Comparison of ENCODE assay signal across 18 mouse cellular contexts in genomic region chr6:21217156-21217555, GRCm38 (mm10). TPM values are rescaled to one million over a fixed set of nuclear protein-coding genes. Genes with fewer than 3 reads are reported as not detected.
A peak's percentile ranks its signal among the peaks of the same experiment; 100 is the strongest.
DNase-seq lines count a peak whose midpoint lies in the region; ATAC-seq lines count a peak whose summit lies in the region.
"Had no signal": no experiment of that assay in that cellular context is flagged by ENCODE, and none has a peak within 500 bp of the region (broad histone marks: within the 10 kb centered on the region; RNA-seq: fewer than 3 reads in every experiment).

No protein-coding gene starts in this region.

- H3K4me2 ChIP-seq in hindbrain, embryonic 15.5 days, result peak overlapping the region; percentile 88
- H3K4me2 ChIP-seq in midbrain, embryonic 14.5 days (ENCODE audit: low read length), result peak overlapping the region; percentile 21; the same call in 1 of the 2 replicates
- peak overlapping the region; percentile 48 for H3K4me2 ChIP-seq in hindbrain, embryonic 16.5 days (ENCODE audit: low read length)
- H3K4me2 ChIP-seq: forebrain, embryonic 15.5 days; heart, embryonic 15.5 days; liver, embryonic 13.5 days had no signal

- no peak overlapping the region for H3K9ac ChIP-seq in hindbrain, embryonic 15.5 days
- H3K9ac ChIP-seq in midbrain, embryonic 14.5 days (replicated peaks; ENCODE audit: low read length), result no peak overlapping the region
- H3K9ac ChIP-seq in hindbrain, embryonic 16.5 days (ENCODE audit: low read depth, low read length), result no peak overlapping the region
- H3K9ac ChIP-seq: forebrain, embryonic 15.5 days; heart, embryonic 15.5 days; liver, embryonic 13.5 days had no signal

- H3K4me3 ChIP-seq in hindbrain, embryonic 15.5 days, result 0 out of 2 replicates have a peak overlapping the region, but pooled peaks have one; percentile 12
- no peak overlapping the region for H3K4me3 ChIP-seq in hindbrain, embryonic 10.5 days
- no peak overlapping the region for H3K4me3 ChIP-seq in midbrain, embryonic 14.5 days (replicated peaks; ENCODE audit: low read depth, low read length)
- no peak overlapping the region for H3K4me3 ChIP-seq in midbrain, embryonic 10.5 days
- H3K4me3 ChIP-seq in hindbrain, embryonic 16.5 days (ENCODE audit: low read length), result peak overlapping the region; percentile 19
- no peak overlapping the region for H3K4me3 ChIP-seq in forebrain, embryonic 10.5 days
- H3K4me3 ChIP-seq: forebrain, embryonic 15.5 days; gastrocnemius, adult 2 months; heart, embryonic 15.5 days; liver, embryonic 13.5 days had no signal

- H3K27ac ChIP-seq in hindbrain, embryonic 15.5 days (replicated peaks), result no peak overlapping the region
- H3K27ac ChIP-seq in hindbrain, embryonic 10.5 days, result no peak overlapping the region
- no peak overlapping the region for H3K27ac ChIP-seq in midbrain, embryonic 14.5 days (replicated peaks; ENCODE audit: low read depth, low read length)
- no peak overlapping the region for H3K27ac ChIP-seq in midbrain, embryonic 10.5 days (replicated peaks)
- no peak overlapping the region for H3K27ac ChIP-seq in hindbrain, embryonic 16.5 days (ENCODE audit: low read depth, low read length)
- no peak overlapping the region for H3K27ac ChIP-seq in forebrain, embryonic 10.5 days
- H3K27ac ChIP-seq: forebrain, embryonic 15.5 days; gastrocnemius, adult 2 months; heart, embryonic 15.5 days; liver, embryonic 13.5 days had no signal

- H3K4me1 ChIP-seq in hindbrain, embryonic 15.5 days (replicated peaks), result peaks cover 16% of the 10 kb centered on the region; the same call in 1 of the 2 replicates
- peaks cover 3% of the 10 kb centered on the region; the same call in 1 of the 2 replicates for H3K4me1 ChIP-seq in hindbrain, embryonic 10.5 days (replicated peaks)
- no peaks in the 10 kb centered on the region for H3K4me1 ChIP-seq in midbrain, embryonic 14.5 days (ENCODE audit: control insufficient read depth, insufficient read depth, low read length)
- peaks cover 5% of the 10 kb centered on the region; the same call in 1 of the 2 replicates for H3K4me1 ChIP-seq in midbrain, embryonic 10.5 days
- H3K4me1 ChIP-seq in hindbrain, embryonic 16.5 days (ENCODE audit: control insufficient read depth, insufficient read depth, low read depth, low read length), result peaks cover 3% of the 10 kb centered on the region; the same call in 1 of the 2 replicates
- peaks cover 9% of the 10 kb centered on the region; the same call in 1 of the 2 replicates for H3K4me1 ChIP-seq in forebrain, embryonic 10.5 days
- H3K4me1 ChIP-seq: liver, embryonic 13.5 days had no signal

- 88% methylated on average over 10 of the region's 10 CpGs for WGBS in hindbrain, embryonic 15.5 days
- WGBS in hindbrain, embryonic 10.5 days, result 93% methylated on average over 10 of the region's 10 CpGs
- 92% methylated on average over 10 of the region's 10 CpGs for WGBS in midbrain, embryonic 14.5 days
- WGBS in midbrain, embryonic 10.5 days, result 90% methylated on average over 10 of the region's 10 CpGs
- WGBS in hindbrain, embryonic 16.5 days, result 89% methylated on average over 10 of the region's 10 CpGs
- WGBS in forebrain, embryonic 10.5 days, result 91% methylated on average over 10 of the region's 10 CpGs

- H3K27me3 ChIP-seq in hindbrain, embryonic 15.5 days, result no peaks in the 10 kb centered on the region
- H3K27me3 ChIP-seq in hindbrain, embryonic 10.5 days (ENCODE audit: insufficient read depth, poor library complexity, severe bottlenecking), result peaks cover 22% of the 10 kb centered on the region
- H3K27me3 ChIP-seq in midbrain, embryonic 14.5 days (ENCODE audit: control insufficient read depth, insufficient read depth, low read length), result no peaks in the 10 kb centered on the region
- peaks cover 31% of the 10 kb centered on the region for H3K27me3 ChIP-seq in midbrain, embryonic 10.5 days (ENCODE audit: low read depth, poor library complexity, severe bottlenecking)
- no peaks in the 10 kb centered on the region for H3K27me3 ChIP-seq in hindbrain, embryonic 16.5 days (replicated peaks; ENCODE audit: control insufficient read depth, insufficient read depth, low read length)
- H3K27me3 ChIP-seq in forebrain, embryonic 10.5 days (ENCODE audit: poor library complexity, severe bottlenecking), result peaks cover 24% of the 10 kb centered on the region
- H3K27me3 ChIP-seq: forebrain, embryonic 15.5 days had no signal

- no peaks in the 10 kb centered on the region for H3K9me3 ChIP-seq in hindbrain, embryonic 15.5 days
- no peaks in the 10 kb centered on the region for H3K9me3 ChIP-seq in hindbrain, embryonic 10.5 days
- no peaks in the 10 kb centered on the region; the same call in 1 of the 2 replicates for H3K9me3 ChIP-seq in midbrain, embryonic 14.5 days (ENCODE audit: control insufficient read depth, low read length)
- no peaks in the 10 kb centered on the region for H3K9me3 ChIP-seq in midbrain, embryonic 10.5 days (replicated peaks)
- H3K9me3 ChIP-seq in hindbrain, embryonic 16.5 days (ENCODE audit: control insufficient read depth, low read length), result 0 out of 2 replicates have a peak, but pooled peaks cover 2% of the 10 kb centered on the region
- H3K9me3 ChIP-seq in forebrain, embryonic 10.5 days, result no peaks in the 10 kb centered on the region
- H3K9me3 ChIP-seq: forebrain, embryonic 15.5 days; heart, embryonic 15.5 days; liver, embryonic 13.5 days had no signal

- ATAC-seq in hindbrain, embryonic 15.5 days (ENCODE audit: low FRiP score, low read depth), result no peak
- no peak for ATAC-seq in midbrain, embryonic 14.5 days (ENCODE audit: low FRiP score, low TSS enrichment)
- ATAC-seq in hindbrain, embryonic 16.5 days, result no peak
- ATAC-seq in granulocyte monocyte progenitor cell, adult 5-6 weeks (replicated peaks; ENCODE audit: poor library complexity, severe bottlenecking), result no peak
- ATAC-seq: forebrain, embryonic 15.5 days had no signal

- H3K36me3 ChIP-seq in hindbrain, embryonic 15.5 days, result no peaks in the 10 kb centered on the region
- no peaks in the 10 kb centered on the region for H3K36me3 ChIP-seq in hindbrain, embryonic 10.5 days
- H3K36me3 ChIP-seq in midbrain, embryonic 14.5 days (ENCODE audit: control insufficient read depth, insufficient read depth, low read length), result no peaks in the 10 kb centered on the region
- H3K36me3 ChIP-seq in midbrain, embryonic 10.5 days, result no peaks in the 10 kb centered on the region
- no peaks in the 10 kb centered on the region; the same call in 1 of the 2 replicates for H3K36me3 ChIP-seq in hindbrain, embryonic 16.5 days (ENCODE audit: control insufficient read depth, insufficient read depth, low read length)
- peaks cover 9% of the 10 kb centered on the region; the same call in 1 of the 2 replicates for H3K36me3 ChIP-seq in forebrain, embryonic 10.5 days (replicated peaks)
- H3K36me3 ChIP-seq: forebrain, embryonic 15.5 days; G1E; heart, embryonic 15.5 days; liver, embryonic 13.5 days had no signal

- DNase-seq in hindbrain, embryonic 10.5 days (ENCODE audit: low spot score), result no peak
- peak; percentile 9 for DNase-seq in midbrain, embryonic 14.5 days
- DNase-seq in midbrain, embryonic 10.5 days (ENCODE audit: low spot score), result no peak
- DNase-seq in forebrain, embryonic 10.5 days (ENCODE audit: extremely low spot score, low spot score), result no peak
- DNase-seq: adrenal gland, postnatal 14 days; embryo, embryonic 11 days; gastrocnemius, adult 2 months; heart, adult 18-20 months; kidney, adult 8-10 months; kidney, postnatal 4 days; liver, embryonic 13.5 days; right cerebral cortex, postnatal 25 days had no signal

RNA-seq across cellular contexts. Expression of gene Kcnd2, which starts 1.9 kb away (rescaled TPM):
- 27.2 and 28.8 TPM in 2 replicates for polyA plus RNA-seq in hindbrain, embryonic 15.5 days (2015; fragmentation: Nextera tagmentation; extraction: Ambion mirVana)
- 0.16 and 0.84 TPM in 2 replicates for polyA plus RNA-seq in hindbrain, embryonic 10.5 days (2016; fragmentation: Nextera tagmentation; extraction: Ambion mirVana)
- polyA plus RNA-seq in midbrain, embryonic 14.5 days (2014; fragmentation: Nextera tagmentation; extraction: Ambion mirVana), result 23.4 and 26.0 TPM in 2 replicates
- 0.31 and 0.88 TPM in 2 replicates for polyA plus RNA-seq in midbrain, embryonic 10.5 days (2016; fragmentation: Nextera tagmentation; extraction: Ambion mirVana)
- 26.5 and 30.3 TPM in 2 replicates for polyA plus RNA-seq in hindbrain, embryonic 16.5 days (2015; fragmentation: Nextera tagmentation; extraction: Ambion mirVana)
- 0.71 and 0.94 TPM in 2 replicates for polyA plus RNA-seq in forebrain, embryonic 10.5 days (2016; fragmentation: Nextera tagmentation; extraction: Ambion mirVana)
- total RNA-seq in granulocyte monocyte progenitor cell, adult 5-6 weeks (2014; fragmentation: Nextera tagmentation), result not detected in 2 replicates
- total RNA-seq in granulocyte monocyte progenitor cell, adult 5-6 weeks (2017), result not detected in 2 replicates
- polyA plus RNA-seq: G1E had no signal

Comparison
In these comparisons a context has a peak if more than half of its experiments do, and no peak if none do; other contexts are left out.
1. H3K4me3 ChIP-seq: peak in hindbrain, embryonic 15.5 days (single experiment) and hindbrain, embryonic 16.5 days (single experiment); none in hindbrain, embryonic 10.5 days (single experiment), midbrain, embryonic 14.5 days (single experiment), midbrain, embryonic 10.5 days (single experiment) and forebrain, embryonic 10.5 days (single experiment).
2. RNA of gene Kcnd2, which starts 1.9 kb away (polyA plus RNA-seq): 26.5 to 30.3 TPM in hindbrain, embryonic 16.5 days, 27.2 to 28.8 TPM in hindbrain, embryonic 15.5 days and 23.4 to 26.0 TPM in midbrain, embryonic 14.5 days; 0.71 to 0.94 TPM in forebrain, embryonic 10.5 days, 0.16 to 0.84 TPM in hindbrain, embryonic 10.5 days and 0.31 to 0.88 TPM in midbrain, embryonic 10.5 days; every median in the first group is over 10 times any median in the second.
3. H3K4me2 ChIP-seq: peak in every context shown above with its lines; median percentile 88 in hindbrain, embryonic 15.5 days; 48 in hindbrain, embryonic 16.5 days; 21 in midbrain, embryonic 14.5 days.